Mouse (Mus musculus) liver, embryonic 14.5 days (tissue): ENCODE results near the gene Nrxn1. TPM values are rescaled to one million over a fixed set of nuclear protein-coding genes. Genes with fewer than 3 reads are reported as not detected.

ENCODE experiments used
- ATAC-seq: fragments of 200-750 bp; cut with Nextera tagmentation; 2 replicates; pipeline ENCODE4 v1.8.0; 2017; ENCODE audit warnings: moderate number of reproducible peaks, mild to moderate bottlenecking, moderate library complexity; ENCODE audit not compliant: insufficient read depth
- DNase-seq, 3 experiments: peaks; one replicate each; pipeline ENCODE4 v3.0.0-alpha.2; 2012 to 2013; ENCODE audit warnings: low read depth in 3 of 3, low spot score in 3 of 3
- H3K27ac ChIP-seq: fragments of 300-500 bp; sonication (generic); 2 replicates; pipeline ENCODE4 v1.5.1; 2014; ENCODE audit warnings: moderate library complexity, mild to moderate bottlenecking, control low read depth, inconsistent platforms
- H3K27me3 ChIP-seq: fragments of 300-500 bp; sonication (generic); 2 replicates; pipeline ENCODE4 v1.6.1; 2014; ENCODE audit warnings: mild to moderate bottlenecking, low read length, moderate library complexity; ENCODE audit not compliant: control insufficient read depth, insufficient read depth
- H3K36me3 ChIP-seq: fragments of 300-500 bp; sonication (generic); replicated peaks from 2 replicates; pipeline ENCODE4 v1.6.1; 2014; ENCODE audit warnings: low read depth; ENCODE audit not compliant: control insufficient read depth, insufficient read depth
- H3K4me1 ChIP-seq, 2 experiments: fragments of 200-500 bp in 1 of 2; fragments of 300-500 bp in 1 of 2; sonication (generic) in 1 of 2; replicated peaks; 2 replicates each; pipeline ENCODE4 v1.6.1; 2012 to 2014; ENCODE audit warnings: antibody characterized with exemption in 1 of 2, inconsistent platforms in 1 of 2, low read length in 1 of 2; ENCODE audit not compliant: control insufficient read depth in 2 of 2, insufficient read depth in 2 of 2
- H3K4me2 ChIP-seq: fragments of 300-500 bp; sonication (generic); 2 replicates; pipeline ENCODE4 v1.6.1; 2014; ENCODE audit warnings: low read depth, mild to moderate bottlenecking, control low read depth, moderate library complexity
- H3K4me3 ChIP-seq, 2 experiments: fragments of 200-500 bp in 1 of 2; fragments of 300-500 bp in 1 of 2; sonication (generic) in 1 of 2; 2 replicates each; pipeline ENCODE4 v1.5.1; 2012 to 2014; ENCODE audit warnings: low read depth in 2 of 2, low read length in 2 of 2, mild to moderate bottlenecking in 2 of 2, control low read depth in 1 of 2, inconsistent platforms in 1 of 2, moderate library complexity in 1 of 2; ENCODE audit not compliant: insufficient read depth in 1 of 2
- H3K9ac ChIP-seq: fragments of 300-500 bp; sonication (generic); replicated peaks from 2 replicates; pipeline ENCODE4 v1.6.1; 2014; ENCODE audit warnings: mild to moderate bottlenecking, control low read depth, moderate library complexity
- H3K9me3 ChIP-seq: fragments of 300-500 bp; sonication (generic); 2 replicates; pipeline ENCODE4 v1.6.1; 2016; ENCODE audit warnings: low read length, mixed read lengths; ENCODE audit not compliant: control insufficient read depth
- CTCF ChIP-seq: IDR thresholded peaks from 2 replicates; pipeline ENCODE4 v1.5.1; 2016; ENCODE audit warnings: antibody characterized with exemption, low read depth, control low read depth
- EP300 ChIP-seq: IDR thresholded peaks from 2 replicates; pipeline ENCODE4 v1.6.1; 2016; ENCODE audit warnings: antibody characterized with exemption, low read depth
- WGBS: fragments of 180-500 bp; shearing (Covaris S2); extraction: QIAGEN DNeasy Blood & Tissue Kit; methylation state at CpG from one replicate; pipeline ENCODE4 v1.1.7; 2014; ENCODE audit not compliant: insufficient replicate concordance; 5-methylcytosine and 5-hydroxymethylcytosine counted together
- polyA plus RNA-seq, 2 experiments: library from polyadenylated mRNA; depleted of rRNA in 1 of 2; stranded (reverse) in 1 of 2; unstranded in 1 of 2; fragments of >200 nt; fragmentation: Nextera tagmentation in 1 of 2; extraction: Ambion mirVana in 1 of 2; gene quantifications; 2 replicates each; pipeline versions ENCODE4 v1.2.1 to v1.2.3; 2012 to 2014

Nrxn1 gene
- polyA plus RNA-seq, 2 experiments = 0.03 to 0.14 TPM

GRCm38 (mm10) chr17:90892327-90893259, 200.3 kb downstream of the Nrxn1 start:
- TF ChIP-seq EP300 = no peak
- TF ChIP-seq CTCF = no peak
- H3K9me3 ChIP-seq = no peaks in the 10 kb centered on the region
- H3K4me2 ChIP-seq = no peak overlapping the region
- no peaks in the 10 kb centered on the region for H3K27me3 ChIP-seq
- no peak overlapping the region for H3K27ac ChIP-seq
- no peaks in the 10 kb centered on the region for H3K4me1 ChIP-seq
- no peak overlapping the region for H3K4me3 ChIP-seq
- no peak overlapping the region for H3K9ac ChIP-seq
- WGBS = 52% methylated on average over 4 of the region's 4 CpGs
- no peaks in the 10 kb centered on the region for H3K36me3 ChIP-seq
- ATAC-seq = no peak
- DNase-seq = no peak

DNA sequence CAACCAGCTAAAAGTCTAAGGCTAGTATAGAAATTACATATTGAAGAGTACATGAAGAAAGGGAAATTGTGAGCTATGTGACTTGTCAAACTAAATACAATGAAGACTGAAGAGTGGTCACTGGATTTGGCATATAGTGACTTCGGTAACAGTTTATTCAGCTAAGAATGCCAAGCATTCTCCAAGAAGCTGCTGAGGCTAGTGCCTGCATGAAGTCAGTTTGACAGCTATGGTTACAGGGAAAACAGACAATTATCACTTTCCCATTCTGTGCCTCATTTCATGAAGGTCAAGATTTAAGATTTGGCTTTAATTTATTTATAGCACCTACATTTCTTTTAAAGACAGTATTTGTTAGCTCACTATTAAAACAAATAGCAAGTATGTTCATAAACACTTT, 201.2 kb downstream of the Nrxn1 start:
- no peaks in the 10 kb centered on the region for H3K4me1 ChIP-seq
- 55% methylated on average over 1 of the region's 1 CpGs for WGBS
- no peak overlapping the region for H3K27ac ChIP-seq
- H3K27me3 ChIP-seq = no peaks in the 10 kb centered on the region
- no peaks in the 10 kb centered on the region for H3K9me3 ChIP-seq
- DNase-seq = no peak
- ATAC-seq = no peak
- H3K4me2 ChIP-seq = no peak overlapping the region
- no peak overlapping the region for H3K9ac ChIP-seq
- H3K36me3 ChIP-seq = no peaks in the 10 kb centered on the region
- H3K4me3 ChIP-seq = no peak overlapping the region
- no peak for TF ChIP-seq CTCF
- no peak for TF ChIP-seq EP300

GRCm38 (mm10) chr17:90857225-90857624, 235.6 kb downstream of the Nrxn1 start:
- ATAC-seq = no peak
- no peaks in the 10 kb centered on the region for H3K9me3 ChIP-seq
- no peak overlapping the region for H3K4me3 ChIP-seq
- no peak overlapping the region for H3K9ac ChIP-seq
- H3K36me3 ChIP-seq = no peaks in the 10 kb centered on the region
- no peaks in the 10 kb centered on the region for H3K27me3 ChIP-seq
- WGBS = 55% methylated on average over 2 of the region's 2 CpGs
- no peak overlapping the region for H3K4me2 ChIP-seq
- no peaks in the 10 kb centered on the region for H3K4me1 ChIP-seq
- no peak overlapping the region for H3K27ac ChIP-seq
- DNase-seq = no peak
- no peak for TF ChIP-seq EP300
- TF ChIP-seq CTCF = no peak

- Histone ChIP-seq H3K36me3 (no peaks in the 10 kb centered on the region), H3K9ac (no peak overlapping the region), H3K4me3 (no peak overlapping the region), H3K9me3 (no peaks in the 10 kb centered on the region), H3K27me3 (no peaks in the 10 kb centered on the region), H3K27ac (no peak overlapping the region), H3K4me2 (no peak overlapping the region), H3K4me1 (no peaks in the 10 kb centered on the region)
- TF ChIP-seq EP300 (no peak), CTCF (no peak)
- ATAC-seq = no peak
- 52% methylated on average over 1 of the region's 1 CpGs for WGBS
- DNase-seq = no peak
These were observed 249.0 kb downstream of the Nrxn1 start for GRCm38 (mm10) chr17:90843876-90844275.

GRCm38 (mm10) chr17:90843072-90843611, 249.7 kb downstream of the Nrxn1 start:
- Histone ChIP-seq H3K36me3 (no peaks in the 10 kb centered on the region), H3K9me3 (no peaks in the 10 kb centered on the region), H3K27ac (no peak overlapping the region), H3K4me2 (no peak overlapping the region), H3K27me3 (no peaks in the 10 kb centered on the region), H3K4me1 (no peaks in the 10 kb centered on the region), H3K9ac (no peak overlapping the region), H3K4me3 (no peak overlapping the region)
- DNase-seq = no peak
- TF ChIP-seq EP300 = no peak
- ATAC-seq = no peak
